Mouse (Mus musculus) hindbrain, embryonic 16.5 days (tissue): ENCODE measurements around the gene Lrrc4c. TPM values are rescaled to one million over a fixed set of nuclear protein-coding genes. Genes with fewer than 3 reads are reported as not detected.

ENCODE experiments used
- ATAC-seq: fragments of 200-750 bp; cut with Nextera tagmentation; 2 replicates; pipeline ENCODE4 v1.8.0; 2017; ENCODE audit warnings: moderate TSS enrichment, moderate library complexity
- H3K27ac ChIP-seq: fragments of 300-500 bp; sonication (generic); 2 replicates; pipeline ENCODE4 v1.5.1; 2014; ENCODE audit warnings: low read depth, mild to moderate bottlenecking, control low read depth, low read length, moderate library complexity
- H3K27me3 ChIP-seq: fragments of 300-500 bp; sonication (generic); replicated peaks from 2 replicates; pipeline ENCODE4 v1.6.1; 2014; ENCODE audit warnings: low read length; ENCODE audit not compliant: control insufficient read depth, insufficient read depth
- H3K36me3 ChIP-seq: fragments of 300-500 bp; sonication (generic); 2 replicates; pipeline ENCODE4 v1.6.1; 2014; ENCODE audit warnings: mild to moderate bottlenecking, low read length, moderate library complexity, mixed read lengths; ENCODE audit not compliant: control insufficient read depth, insufficient read depth
- H3K4me1 ChIP-seq: fragments of 300-500 bp; sonication (generic); 2 replicates; pipeline ENCODE4 v1.6.1; 2014; ENCODE audit warnings: low read depth, low read length; ENCODE audit not compliant: control insufficient read depth, insufficient read depth
- H3K4me2 ChIP-seq: fragments of 300-500 bp; sonication (generic); 2 replicates; pipeline ENCODE4 v1.6.1; 2014; ENCODE audit warnings: mild to moderate bottlenecking, low read length, control low read depth, moderate library complexity
- H3K4me3 ChIP-seq: fragments of 300-500 bp; sonication (generic); 2 replicates; pipeline ENCODE4 v1.5.1; 2014; ENCODE audit warnings: mild to moderate bottlenecking, low read length, control low read depth, moderate library complexity
- H3K9ac ChIP-seq: fragments of 300-500 bp; sonication (generic); 2 replicates; pipeline ENCODE4 v1.6.1; 2014; ENCODE audit warnings: low read depth, mild to moderate bottlenecking, control low read depth, low read length, moderate library complexity
- H3K9me3 ChIP-seq: fragments of 300-500 bp; sonication (generic); 2 replicates; pipeline ENCODE4 v1.6.1; 2014; ENCODE audit warnings: mild to moderate bottlenecking, low read length, moderate library complexity; ENCODE audit not compliant: control insufficient read depth
- WGBS: fragments of 180-500 bp; shearing (Covaris S2); extraction: QIAGEN DNeasy Blood & Tissue Kit; methylation state at CpG from one replicate; pipeline ENCODE4 v1.1.7; 2014; 5-methylcytosine and 5-hydroxymethylcytosine counted together
- polyA plus RNA-seq: library from polyadenylated mRNA; unstranded; fragments of >200 nt; fragmentation: Nextera tagmentation; extraction: Ambion mirVana; gene quantifications from 2 replicates; pipeline ENCODE4 v1.2.1, GENCODE M21; 2015

The Lrrc4c gene
- polyA plus RNA-seq, 1 experiment from 2014 or later, result 42.5 TPM

GRCm38 (mm10) chr2:97478925-97479298 lies 1160.9 kb downstream of the Lrrc4c start:
- Histone ChIP-seq H3K36me3 (no peaks in the 10 kb centered on the region), H3K27me3 (no peaks in the 10 kb centered on the region), H3K9ac (no peak overlapping the region), H3K4me1 (peaks cover 7% of the 10 kb centered on the region), H3K4me3 (peak overlapping the region; percentile 18), H3K4me2 (peak overlapping the region; percentile 56), H3K9me3 (no peaks in the 10 kb centered on the region), H3K27ac (peak overlapping the region; percentile 58)
- 30% methylated on average over 4 of the region's 4 CpGs for WGBS
- ATAC-seq, result peak; percentile 86

GRCm38 (mm10) chr2:97484990-97485389 lies 1167.0 kb downstream of the Lrrc4c start:
- Histone ChIP-seq H3K9ac (no peak overlapping the region), H3K36me3 (no peaks in the 10 kb centered on the region), H3K4me2 (no peak overlapping the region), H3K27ac (no peak overlapping the region), H3K4me1 (peaks cover 17% of the 10 kb centered on the region), H3K4me3 (no peak overlapping the region), H3K9me3 (no peaks in the 10 kb centered on the region), H3K27me3 (no peaks in the 10 kb centered on the region)
- 42% methylated on average over 1 of the region's 1 CpGs for WGBS
- ATAC-seq, result peak; percentile 64

GRCm38 (mm10) chr2:97485609-97486008 lies 1167.6 kb downstream of the Lrrc4c start:
- Histone ChIP-seq H3K36me3 (no peaks in the 10 kb centered on the region), H3K9me3 (no peaks in the 10 kb centered on the region), H3K27me3 (no peaks in the 10 kb centered on the region), H3K4me2 (no peak overlapping the region), H3K4me3 (no peak overlapping the region), H3K9ac (no peak overlapping the region), H3K27ac (no peak overlapping the region), H3K4me1 (peaks cover 17% of the 10 kb centered on the region)
- ATAC-seq, result peak; percentile 6; the same call in 1 of the 2 replicates
- 48% methylated on average over 2 of the region's 2 CpGs for WGBS

- Histone ChIP-seq H3K4me2 (no peak overlapping the region; the same call in 1 of the 2 replicates), H3K36me3 (no peaks in the 10 kb centered on the region), H3K4me1 (peaks cover 17% of the 10 kb centered on the region), H3K9me3 (no peaks in the 10 kb centered on the region), H3K27me3 (no peaks in the 10 kb centered on the region), H3K27ac (no peak overlapping the region), H3K9ac (no peak overlapping the region), H3K4me3 (no peak overlapping the region)
- 24% methylated on average over 5 of the region's 5 CpGs for WGBS
- peak; percentile 42; the same call in 1 of the 2 replicates for ATAC-seq
Observed at GRCm38 (mm10) chr2:97487567-97487966, 1169.6 kb downstream of the Lrrc4c start.

- ATAC-seq, result no peak
Observed at GRCm38 (mm10) chr2:97497069-97497468, 1179.1 kb downstream of the Lrrc4c start.

GRCm38 (mm10) chr2:97502501-97502900 lies 1184.5 kb downstream of the Lrrc4c start:
- H3K9me3 ChIP-seq, result no peaks in the 10 kb centered on the region
- no peaks in the 10 kb centered on the region for H3K27me3 ChIP-seq
- no peak overlapping the region for H3K27ac ChIP-seq
- H3K4me3 ChIP-seq, result no peak overlapping the region
- no peak overlapping the region for H3K4me2 ChIP-seq
- H3K9ac ChIP-seq, result no peak overlapping the region
- H3K4me1 ChIP-seq, result no peaks in the 10 kb centered on the region
- no peak for ATAC-seq
- WGBS, result 78% methylated on average over 1 of the region's 1 CpGs
- H3K36me3 ChIP-seq, result no peaks in the 10 kb centered on the region

More at GRCm38 (mm10) chr2:97497069-97497468, 1179.1 kb downstream of the Lrrc4c start:
- Histone ChIP-seq H3K4me3 (no peak overlapping the region), H3K4me1 (no peaks in the 10 kb centered on the region), H3K27me3 (no peaks in the 10 kb centered on the region), H3K36me3 (no peaks in the 10 kb centered on the region), H3K9me3 (no peaks in the 10 kb centered on the region), H3K4me2 (no peak overlapping the region), H3K9ac (no peak overlapping the region), H3K27ac (no peak overlapping the region)

- H3K4me3 ChIP-seq, result no peak overlapping the region
- 70% methylated on average over 5 of the region's 5 CpGs for WGBS
- no peak overlapping the region for H3K9ac ChIP-seq
- ATAC-seq, result no peak
- no peak overlapping the region for H3K4me2 ChIP-seq
- H3K36me3 ChIP-seq, result no peaks in the 10 kb centered on the region
- H3K9me3 ChIP-seq, result no peaks in the 10 kb centered on the region
- no peaks in the 10 kb centered on the region for H3K4me1 ChIP-seq
- no peak overlapping the region for H3K27ac ChIP-seq
- H3K27me3 ChIP-seq, result no peaks in the 10 kb centered on the region
Observed at GRCm38 (mm10) chr2:97504902-97505301, 1186.9 kb downstream of the Lrrc4c start.

- H3K9ac ChIP-seq, result no peak overlapping the region
- no peak overlapping the region for H3K4me3 ChIP-seq
- 18% methylated on average over 2 of the region's 2 CpGs for WGBS
- peak; percentile 80 for ATAC-seq
- H3K36me3 ChIP-seq, result no peaks in the 10 kb centered on the region
- no peaks in the 10 kb centered on the region for H3K9me3 ChIP-seq
- peaks cover 4% of the 10 kb centered on the region for H3K4me1 ChIP-seq
- H3K27me3 ChIP-seq, result no peaks in the 10 kb centered on the region
- no peak overlapping the region for H3K27ac ChIP-seq
- H3K4me2 ChIP-seq, result no peak overlapping the region
Observed at GRCm38 (mm10) chr2:97524256-97524922, 1206.4 kb downstream of the Lrrc4c start.

GRCm38 (mm10) chr2:97525107-97525506 lies 1207.1 kb downstream of the Lrrc4c start:
- Histone ChIP-seq H3K27ac (no peak overlapping the region), H3K4me3 (no peak overlapping the region), H3K27me3 (no peaks in the 10 kb centered on the region), H3K4me1 (peaks cover 4% of the 10 kb centered on the region), H3K4me2 (no peak overlapping the region), H3K9me3 (no peaks in the 10 kb centered on the region), H3K36me3 (no peaks in the 10 kb centered on the region), H3K9ac (no peak overlapping the region)
- WGBS, result 84% methylated on average over 2 of the region's 2 CpGs
- ATAC-seq, result no peak
